ENCODE assay signal across 28 mouse cellular contexts in genomic region chr2:108701308-108701707, GRCm38 (mm10).
DNase-seq lines count a peak whose midpoint lies in the region; ATAC-seq and TF ChIP-seq lines count a peak whose summit lies in the region.
"Had no signal": no experiment of that assay in that cellular context is flagged by ENCODE, and none has a peak within 500 bp of the region (broad histone marks: within the 10 kb centered on the region; RNA-seq: fewer than 3 reads in every experiment).

No protein-coding gene starts in this region.

- H3K27me3 ChIP-seq in midbrain, embryonic 14.5 days (ENCODE audit: control insufficient read depth, insufficient read depth, low read length), result no peaks in the 10 kb centered on the region
- no peaks in the 10 kb centered on the region for H3K27me3 ChIP-seq in midbrain, embryonic 11.5 days (ENCODE audit: control insufficient read depth, insufficient read depth, low read length)
- no peaks in the 10 kb centered on the region for H3K27me3 ChIP-seq in midbrain, postnatal 0 days (ENCODE audit: insufficient read depth, low read length)
- H3K27me3 ChIP-seq: embryonic facial prominence, embryonic 12.5 days; embryonic facial prominence, embryonic 15.5 days; forebrain, embryonic 12.5 days; forebrain, embryonic 15.5 days; heart, embryonic 12.5 days; heart, embryonic 15.5 days; hindbrain, embryonic 13.5 days had no signal

- no peak overlapping the region for H3K4me3 ChIP-seq in midbrain, embryonic 14.5 days (replicated peaks; ENCODE audit: low read depth, low read length)
- H3K4me3 ChIP-seq in midbrain, embryonic 11.5 days (ENCODE audit: low read depth, low read length), result no peak overlapping the region
- no peak overlapping the region for H3K4me3 ChIP-seq in midbrain, postnatal 0 days (ENCODE audit: low read depth, low read length)
- H3K4me3 ChIP-seq: embryonic facial prominence, embryonic 12.5 days; embryonic facial prominence, embryonic 15.5 days; forebrain, embryonic 12.5 days; forebrain, embryonic 15.5 days; heart, embryonic 12.5 days; heart, embryonic 15.5 days; hindbrain, embryonic 10.5 days; hindbrain, embryonic 13.5 days had no signal

- H3K9me3 ChIP-seq in midbrain, embryonic 14.5 days (ENCODE audit: control insufficient read depth, low read length), result no peaks in the 10 kb centered on the region
- no peaks in the 10 kb centered on the region for H3K9me3 ChIP-seq in midbrain, embryonic 11.5 days (ENCODE audit: control insufficient read depth, low read length)
- H3K9me3 ChIP-seq in midbrain, postnatal 0 days (ENCODE audit: low read length), result no peaks in the 10 kb centered on the region
- H3K9me3 ChIP-seq: embryonic facial prominence, embryonic 12.5 days; embryonic facial prominence, embryonic 15.5 days; forebrain, embryonic 12.5 days; forebrain, embryonic 15.5 days; heart, embryonic 12.5 days; heart, embryonic 15.5 days; hindbrain, embryonic 10.5 days; hindbrain, embryonic 13.5 days had no signal

- 68% methylated on average over 7 of the region's 7 CpGs for WGBS in midbrain, embryonic 14.5 days
- WGBS in midbrain, embryonic 11.5 days, result 76% methylated on average over 7 of the region's 7 CpGs
- WGBS in midbrain, postnatal 0 days, result 49% methylated on average over 7 of the region's 7 CpGs

- H3K9ac ChIP-seq in midbrain, embryonic 14.5 days (replicated peaks; ENCODE audit: low read length), result no peak overlapping the region
- H3K9ac ChIP-seq in midbrain, embryonic 11.5 days (ENCODE audit: low read length), result no peak overlapping the region
- H3K9ac ChIP-seq in midbrain, postnatal 0 days (replicated peaks; ENCODE audit: low read length, poor library complexity, severe bottlenecking), result no peak overlapping the region
- H3K9ac ChIP-seq: embryonic facial prominence, embryonic 12.5 days; embryonic facial prominence, embryonic 15.5 days; forebrain, embryonic 12.5 days; forebrain, embryonic 15.5 days; heart, embryonic 12.5 days; heart, embryonic 15.5 days; hindbrain, embryonic 13.5 days had no signal

- TF ChIP-seq CTCF in midbrain, postnatal 0 days (IDR thresholded peaks at IDR 0.05), result no peak

- no peak for DNase-seq in frontal cortex, postnatal 10 days (ENCODE audit: low spot score in 2 of 2)
- DNase-seq in midbrain, embryonic 14.5 days, result peak; percentile 36
- DNase-seq in midbrain, embryonic 11.5 days (ENCODE audit: low spot score, missing footprints), result no peak
- peak; percentile 2 for DNase-seq in right cerebral cortex, postnatal 4 days
- DNase-seq in right cerebral cortex, postnatal 14 days, result no peak
- DNase-seq in midbrain, postnatal 0 days (ENCODE audit: low spot score), result no peak
- DNase-seq: adrenal gland, adult 8-10 months; adrenal gland, postnatal 25 days; cerebellum, adult 11 months; cerebellum, adult 2 months; cerebellum, adult 9-11 months; cerebellum, postnatal 25 days; gastrocnemius, postnatal 25 days; heart, adult 18-20 months; heart, postnatal 10 days; heart, postnatal 36 days had no signal

- peak overlapping the region; percentile 66 for H3K27ac ChIP-seq in midbrain, embryonic 14.5 days (replicated peaks; ENCODE audit: low read depth, low read length)
- no peak overlapping the region for H3K27ac ChIP-seq in midbrain, embryonic 11.5 days (ENCODE audit: low read depth, low read length)
- H3K27ac ChIP-seq in midbrain, postnatal 0 days (ENCODE audit: low read depth, low read length), result peak overlapping the region; percentile 44; the same call in 1 of the 2 replicates
- H3K27ac ChIP-seq: embryonic facial prominence, embryonic 12.5 days; embryonic facial prominence, embryonic 15.5 days; forebrain, embryonic 12.5 days; forebrain, embryonic 15.5 days; heart, embryonic 15.5 days; hindbrain, embryonic 10.5 days; hindbrain, embryonic 13.5 days had no signal

- no peaks in the 10 kb centered on the region for H3K36me3 ChIP-seq in midbrain, embryonic 14.5 days (ENCODE audit: control insufficient read depth, insufficient read depth, low read length)
- H3K36me3 ChIP-seq in midbrain, embryonic 11.5 days (ENCODE audit: control insufficient read depth, insufficient read depth, low read length), result no peaks in the 10 kb centered on the region
- no peaks in the 10 kb centered on the region for H3K36me3 ChIP-seq in midbrain, postnatal 0 days (ENCODE audit: insufficient read depth, low read length)
- H3K36me3 ChIP-seq: embryonic facial prominence, embryonic 12.5 days; embryonic facial prominence, embryonic 15.5 days; forebrain, embryonic 12.5 days; forebrain, embryonic 15.5 days; heart, embryonic 12.5 days; heart, embryonic 15.5 days; hindbrain, embryonic 10.5 days; hindbrain, embryonic 13.5 days had no signal

- H3K4me2 ChIP-seq in midbrain, embryonic 14.5 days (ENCODE audit: low read length), result no peak overlapping the region
- no peak overlapping the region for H3K4me2 ChIP-seq in midbrain, embryonic 11.5 days
- H3K4me2 ChIP-seq in midbrain, postnatal 0 days (ENCODE audit: low read depth, low read length, poor library complexity, severe bottlenecking), result no peak overlapping the region
- H3K4me2 ChIP-seq: embryonic facial prominence, embryonic 12.5 days; embryonic facial prominence, embryonic 15.5 days; forebrain, embryonic 12.5 days; forebrain, embryonic 15.5 days; heart, embryonic 12.5 days; heart, embryonic 15.5 days; hindbrain, embryonic 13.5 days had no signal

- ATAC-seq in frontal cortex, adult (ENCODE audit: low TSS enrichment), result peak; percentile 89
- ATAC-seq in midbrain, embryonic 14.5 days (ENCODE audit: low FRiP score, low TSS enrichment), result peak; percentile 34; the same call in 1 of the 2 replicates
- no peak for ATAC-seq in midbrain, embryonic 11.5 days (ENCODE audit: low FRiP score)
- ATAC-seq in midbrain, postnatal 0 days (ENCODE audit: low FRiP score), result peak; percentile 47; the same call in 1 of the 2 replicates
- no peak for ATAC-seq in erythroid progenitor cell, adult 5-6 weeks (replicated peaks; ENCODE audit: low FRiP score, poor library complexity, severe bottlenecking)
- ATAC-seq: activated CD4-positive, CD25-positive, alpha-beta regulatory T cell, adult 4 months; forebrain, embryonic 15.5 days; hindbrain, embryonic 16.5 days had no signal

- H3K4me1 ChIP-seq in midbrain, embryonic 14.5 days (ENCODE audit: control insufficient read depth, insufficient read depth, low read length), result no peaks in the 10 kb centered on the region
- H3K4me1 ChIP-seq in midbrain, embryonic 11.5 days (ENCODE audit: control insufficient read depth, insufficient read depth, low read length), result no peaks in the 10 kb centered on the region
- no peaks in the 10 kb centered on the region for H3K4me1 ChIP-seq in midbrain, postnatal 0 days (ENCODE audit: insufficient read depth, low read length)
- H3K4me1 ChIP-seq: embryonic facial prominence, embryonic 12.5 days; embryonic facial prominence, embryonic 15.5 days; forebrain, embryonic 12.5 days; forebrain, embryonic 15.5 days; heart, embryonic 12.5 days; heart, embryonic 15.5 days; hindbrain, embryonic 10.5 days; hindbrain, embryonic 13.5 days had no signal

Comparison
In these comparisons a context has a peak if more than half of its experiments do, and no peak if none do; other contexts are left out.
1. ATAC-seq: peak in frontal cortex, adult (single experiment), midbrain, embryonic 14.5 days (single experiment) and midbrain, postnatal 0 days (single experiment); none in midbrain, embryonic 11.5 days (single experiment) and erythroid progenitor cell, adult 5-6 weeks (single experiment).
2. DNase-seq: peak in midbrain, embryonic 14.5 days (single experiment) and right cerebral cortex, postnatal 4 days (single experiment); none in frontal cortex, postnatal 10 days (0 of 2), midbrain, embryonic 11.5 days (single experiment), right cerebral cortex, postnatal 14 days (single experiment) and midbrain, postnatal 0 days (single experiment).